Mouse (Mus musculus) adrenal gland, postnatal 10 days (tissue): Measurements from ENCODE around the gene Alox5ap. TPM values are rescaled to one million over a fixed set of nuclear protein-coding genes. Genes with fewer than 3 reads are reported as not detected.

Experiments
- DNase-seq: peaks from one replicate; pipeline ENCODE4 v3.0.0; 2021; ENCODE audit warnings: mixed read lengths
- total RNA-seq, 2 experiments: library from RNA; stranded (reverse); gene quantifications; 2 replicates each; pipeline ENCODE4 v1.2.3; 2021

Gene Alox5ap
- total RNA-seq, 2 experiments from 2014 or later: 10.3 to 15.3 TPM

DNA sequence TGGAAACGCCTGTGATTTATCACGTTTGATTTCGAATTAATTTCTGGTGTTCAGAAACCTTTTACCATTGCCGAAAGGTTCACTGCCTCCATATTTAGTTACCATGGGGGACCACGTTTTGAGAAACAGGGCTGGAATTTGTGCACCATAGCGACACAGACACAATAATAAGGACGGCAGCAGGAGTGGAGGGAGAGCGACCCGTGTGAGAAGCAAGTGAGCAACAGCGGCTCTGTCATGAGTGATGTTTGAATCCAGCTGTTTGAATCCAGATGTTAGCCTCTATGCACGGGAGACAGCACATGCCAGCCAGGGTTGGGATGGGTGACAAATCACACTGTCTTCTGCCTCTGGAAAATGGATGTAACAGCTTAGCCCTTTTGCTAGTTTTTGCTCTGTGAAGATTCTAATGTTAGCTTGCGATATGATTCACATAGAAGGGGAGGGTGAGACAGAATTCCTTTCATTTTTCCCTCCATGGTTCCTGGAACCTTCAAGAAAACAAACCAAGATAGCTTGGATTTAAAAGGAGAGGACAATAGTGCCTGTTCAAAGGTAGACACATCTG lies 50.0 kb downstream of the Alox5ap start:
- DNase-seq: no peak

DNA sequence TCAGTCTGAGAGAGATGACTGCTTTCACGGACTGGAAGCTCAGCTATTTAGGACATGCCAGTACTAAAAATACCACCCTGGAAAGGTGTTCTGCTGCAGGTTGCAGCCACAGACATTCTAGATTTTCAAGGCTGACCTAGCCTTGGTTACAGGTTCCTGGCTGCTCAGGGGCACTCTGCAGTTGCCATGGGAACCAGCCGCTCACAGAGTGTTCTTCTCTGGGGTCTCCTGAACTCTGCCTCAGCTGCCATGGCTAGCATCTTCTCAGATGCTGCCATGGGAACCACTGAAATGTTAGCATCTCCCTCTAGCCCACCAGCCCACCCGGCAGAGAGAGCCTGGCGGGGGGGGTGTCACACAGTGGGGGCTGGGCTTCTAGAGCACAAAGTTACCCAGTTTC lies 52.4 kb downstream of the Alox5ap start:
- DNase-seq: no peak

DNA sequence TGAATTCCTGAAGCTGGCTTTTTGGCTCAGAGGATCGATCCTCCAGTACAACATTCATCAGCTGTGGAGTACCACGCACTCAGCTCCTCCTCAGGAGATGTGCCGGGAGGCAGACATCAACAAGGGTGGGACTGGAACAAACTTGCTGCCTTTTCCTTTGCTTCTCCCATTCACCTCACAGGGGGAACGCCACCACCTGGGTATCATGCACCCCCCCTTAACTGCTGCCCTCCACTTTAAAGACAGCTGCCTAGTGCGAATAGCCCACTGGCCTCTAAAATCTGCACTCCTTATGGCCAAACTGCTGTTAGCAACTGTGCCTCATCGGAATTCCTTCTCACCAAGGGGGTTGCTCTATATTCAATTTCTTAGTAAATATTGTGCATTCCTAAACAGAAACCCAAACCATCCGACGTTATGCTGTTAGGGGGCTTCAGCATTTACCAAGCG lies 55.3 kb downstream of the Alox5ap start:
- DNase-seq: no peak

DNA sequence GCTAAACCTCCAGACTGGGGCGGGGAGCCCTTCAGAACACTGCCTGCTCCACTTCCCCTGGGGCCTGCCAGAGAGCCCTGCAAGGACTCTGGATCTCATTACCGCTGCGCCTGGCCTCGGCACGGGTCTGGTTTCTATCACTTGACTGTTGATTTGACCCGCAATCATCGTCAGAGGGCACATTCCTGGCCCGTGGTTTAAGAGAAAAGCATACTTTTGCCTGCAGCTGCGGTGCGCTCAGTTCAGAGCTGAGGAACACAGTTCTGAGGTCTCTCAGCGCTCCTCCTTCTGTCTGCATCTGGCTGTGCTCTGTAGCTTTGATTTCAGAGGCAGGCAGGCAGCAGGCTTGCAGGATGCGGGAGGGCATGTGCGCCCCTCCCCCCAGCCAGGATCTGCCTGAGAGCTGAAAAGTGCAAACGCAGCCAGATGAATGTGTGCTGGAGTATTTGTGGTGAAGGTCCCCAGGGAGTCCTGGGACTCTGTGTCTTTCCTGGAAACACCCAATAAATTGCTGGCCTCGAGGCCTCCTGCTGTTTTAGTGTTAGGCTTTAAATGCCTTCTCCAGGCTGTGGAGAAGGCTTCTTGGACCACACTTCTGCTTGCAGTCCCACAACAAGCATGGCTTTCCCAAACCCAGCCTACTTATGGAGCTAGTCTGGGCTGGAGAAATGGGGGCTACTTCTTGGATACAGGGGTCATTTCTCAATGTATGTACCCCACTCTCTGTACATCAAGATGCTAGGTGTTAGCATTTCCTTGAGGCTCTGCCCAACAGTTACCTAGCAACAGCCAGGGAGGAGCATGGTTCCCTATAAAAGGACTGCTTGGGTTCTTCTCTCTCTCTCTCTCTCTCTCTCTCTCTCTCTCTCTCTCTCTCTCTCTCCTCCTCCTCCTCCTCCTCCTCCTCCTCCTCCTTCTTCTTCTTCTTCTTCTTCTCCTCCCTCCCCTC lies 56.2 kb downstream of the Alox5ap start:
- DNase-seq: peak; percentile 60

DNA sequence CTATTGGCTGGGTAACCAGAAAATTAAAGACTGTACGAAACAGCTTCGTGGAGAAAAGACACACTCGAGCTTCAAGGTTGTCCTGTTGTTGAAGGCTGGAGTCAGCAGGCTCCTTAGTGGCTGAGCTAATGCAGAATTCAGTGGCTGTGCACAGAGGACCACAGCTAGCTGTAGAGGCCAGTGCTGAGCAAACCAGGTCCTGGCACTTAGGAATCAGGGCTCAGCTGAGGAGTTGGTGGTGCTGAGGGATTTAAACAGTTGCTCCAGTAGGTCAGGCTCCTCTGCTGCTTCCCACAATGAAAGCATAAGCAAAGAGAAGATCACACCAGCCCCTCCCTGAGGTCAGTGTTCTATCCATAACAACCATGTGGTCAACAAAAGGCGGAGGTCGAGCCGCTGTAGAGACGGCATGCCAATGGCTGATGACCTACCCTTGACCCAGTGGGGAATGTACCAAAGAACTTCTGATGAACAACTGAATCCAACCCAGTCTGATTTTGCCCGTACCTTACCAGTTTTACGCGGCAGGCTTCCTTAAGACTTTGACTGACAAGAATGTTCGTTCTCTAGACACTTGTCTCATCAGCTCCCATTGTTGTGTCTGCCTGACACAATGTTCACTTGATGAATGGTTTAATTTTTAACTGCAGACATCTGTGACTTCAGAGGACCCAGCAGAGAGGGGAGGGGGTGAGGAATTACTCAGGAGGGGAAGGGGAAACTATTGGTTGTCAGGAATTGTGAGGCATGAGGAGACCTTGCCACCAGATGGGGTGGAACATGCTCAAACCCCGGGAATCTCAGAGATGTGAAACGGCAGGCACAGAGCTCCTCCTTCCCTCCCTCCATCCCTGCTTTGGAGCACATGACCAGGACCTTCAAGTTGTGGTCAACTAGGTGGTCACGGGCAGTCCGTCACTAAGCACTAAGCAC lies 57.6 kb downstream of the Alox5ap start:
- no peak for DNase-seq

DNA sequence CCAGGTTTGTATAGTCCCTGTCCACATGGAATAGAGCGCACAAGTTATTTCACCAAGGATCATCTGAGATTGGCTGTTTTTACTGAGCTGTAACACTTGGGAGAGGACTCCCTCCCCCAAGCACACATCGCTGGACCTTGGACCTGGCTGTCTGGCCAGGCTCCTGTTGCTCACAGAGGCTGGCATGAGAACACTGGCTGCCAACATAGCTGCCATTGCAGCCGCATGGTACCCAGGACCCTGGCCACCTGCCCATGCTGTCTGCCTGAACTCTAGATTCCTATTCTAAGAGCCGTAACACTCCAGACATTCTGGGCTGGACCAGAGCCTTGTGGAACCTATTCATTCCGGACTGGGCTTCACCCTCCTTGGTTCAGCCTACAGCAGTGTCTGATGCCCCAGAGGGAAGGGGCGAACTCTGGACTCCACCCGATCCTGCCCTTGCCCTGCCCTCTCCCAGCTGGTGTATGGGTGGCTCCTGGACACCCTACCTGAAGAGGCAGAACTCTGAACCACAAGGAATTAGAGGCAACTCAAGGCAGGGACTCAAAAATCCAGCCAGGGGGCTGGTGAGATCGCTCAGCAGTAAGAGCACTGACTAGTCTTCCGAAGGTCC lies 58.5 kb downstream of the Alox5ap start:
- peak; percentile 49 for DNase-seq

DNA sequence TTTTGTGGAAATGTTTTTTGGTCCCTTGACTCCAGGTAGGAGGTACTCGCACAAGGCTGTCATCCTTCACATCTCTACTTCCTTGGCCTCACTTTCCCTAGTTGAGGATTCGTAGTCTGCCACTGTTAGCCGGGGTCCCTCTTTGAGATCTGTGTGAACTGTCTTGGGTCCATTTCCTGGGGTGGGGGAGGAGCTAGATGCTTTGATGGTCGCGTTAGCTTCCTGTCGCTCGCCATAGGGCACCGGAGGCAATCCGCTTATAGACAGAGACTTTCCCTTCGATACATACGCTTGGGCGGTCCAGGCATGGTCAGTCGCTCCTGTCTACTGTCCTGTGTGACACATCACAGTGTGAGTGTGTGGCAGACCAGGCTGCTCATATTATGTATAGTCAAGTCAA lies 60.2 kb downstream of the Alox5ap start:
- no peak for DNase-seq

DNA sequence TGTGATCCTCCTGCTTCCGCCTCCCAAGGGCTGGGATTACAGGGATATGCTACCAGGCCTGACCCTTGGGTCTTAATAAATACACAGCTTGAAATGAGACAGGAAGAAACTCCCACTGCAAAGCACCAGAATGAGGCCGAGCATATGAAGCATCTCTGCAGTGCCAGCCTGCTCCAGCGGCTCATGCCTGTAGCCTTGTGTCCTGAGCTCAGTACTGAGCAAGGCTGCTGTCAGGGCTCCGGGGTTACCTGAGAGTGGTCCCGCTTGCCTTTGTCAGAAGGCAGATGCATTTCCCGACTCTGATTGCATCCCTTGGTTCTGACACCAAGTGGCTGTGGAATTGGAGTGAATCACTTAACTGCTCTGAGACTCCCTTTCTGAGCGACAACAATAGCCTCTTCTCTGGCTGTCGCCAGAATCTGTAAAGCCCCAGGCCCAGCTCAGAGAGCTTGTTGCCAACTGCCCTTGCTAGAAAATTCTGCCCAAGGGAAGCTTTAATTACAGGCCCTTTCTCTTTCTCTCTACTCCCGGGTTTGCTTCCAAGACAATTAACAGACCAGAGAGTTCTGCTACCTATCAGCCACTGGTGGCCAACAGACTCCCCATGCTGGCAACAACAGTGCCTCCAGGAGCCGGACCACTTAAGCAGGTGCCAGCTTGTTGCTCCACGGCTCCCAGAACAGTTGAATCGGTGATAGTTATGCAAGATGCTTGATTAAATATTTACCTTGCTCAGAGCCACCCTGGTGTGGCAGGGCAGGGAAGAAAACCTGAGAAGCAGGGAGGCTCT lies 64.7 kb downstream of the Alox5ap start:
- no peak for DNase-seq

DNA sequence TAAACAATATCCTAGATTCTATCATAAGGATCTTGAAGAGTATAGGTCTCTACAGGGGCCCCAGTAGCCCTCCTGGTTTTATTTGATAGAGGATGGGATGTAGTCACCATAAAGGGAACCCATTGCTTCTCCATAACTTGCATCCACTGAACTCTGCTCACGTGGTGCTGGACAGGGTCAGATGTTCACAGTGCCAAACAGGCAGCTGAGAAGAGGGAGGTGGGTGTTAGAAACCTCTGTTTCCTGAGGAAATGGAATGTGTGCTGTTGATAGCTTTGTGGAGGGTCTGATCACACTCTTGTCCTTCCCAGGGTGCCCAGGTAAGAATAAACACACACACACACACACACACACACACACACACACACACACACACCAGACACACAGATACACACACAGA lies 66.0 kb downstream of the Alox5ap start:
- DNase-seq: no peak

DNA sequence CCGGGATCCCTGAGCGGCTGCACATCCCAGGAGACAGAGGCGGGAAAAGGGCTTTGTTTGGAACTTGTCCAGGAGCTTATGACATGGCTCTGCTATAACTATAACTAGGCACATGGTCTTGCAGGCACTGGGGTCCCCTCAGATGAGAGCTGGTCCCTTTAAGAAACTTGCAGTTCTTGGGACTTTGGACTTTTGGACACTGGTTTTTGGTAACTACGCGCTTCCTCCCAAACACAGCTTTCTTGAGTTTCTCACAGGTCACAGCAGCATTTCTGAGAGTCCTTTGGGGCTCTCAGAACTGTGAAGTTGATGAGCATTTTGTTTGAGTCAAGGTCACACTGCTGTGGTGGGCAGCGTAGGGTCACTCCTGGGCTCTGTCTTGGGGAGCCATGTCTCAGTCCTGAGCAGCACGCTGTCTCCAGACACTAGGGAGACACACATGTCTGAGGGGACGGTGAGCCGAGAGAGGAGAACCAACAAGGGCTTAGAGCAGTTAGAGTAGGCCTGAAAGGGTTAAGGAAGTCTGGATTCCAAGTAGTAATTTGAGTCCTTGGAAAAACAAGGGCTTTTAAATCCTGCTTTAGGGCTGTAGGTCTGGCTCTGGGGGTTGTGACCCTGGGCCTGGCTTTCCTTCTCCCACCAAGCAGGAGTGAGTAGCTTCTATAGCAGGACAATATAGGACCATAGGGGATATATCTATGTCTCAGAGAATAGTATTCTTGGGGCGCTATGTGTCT lies 67.0 kb downstream of the Alox5ap start:
- DNase-seq: no peak

DNA sequence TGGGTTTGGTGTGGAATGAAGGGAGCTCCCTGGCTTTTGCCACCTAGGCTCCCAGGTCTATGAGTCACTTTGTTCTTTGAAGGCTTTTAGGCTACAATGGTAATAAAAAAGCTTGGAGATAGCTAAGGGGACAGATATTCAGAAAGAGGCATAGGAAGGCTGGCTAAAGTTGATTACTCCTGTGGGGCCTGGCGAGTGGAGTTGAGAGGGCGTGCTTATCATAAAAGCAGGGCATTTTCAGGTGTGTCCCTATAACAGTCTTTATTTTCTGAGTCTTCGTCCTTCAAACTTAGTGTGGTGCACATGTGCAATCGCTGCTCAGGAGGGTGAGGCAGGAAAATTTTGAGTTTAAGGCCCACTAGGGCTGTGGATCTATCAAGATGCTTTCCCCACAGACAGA lies 68.2 kb downstream of the Alox5ap start:
- no peak for DNase-seq

DNA sequence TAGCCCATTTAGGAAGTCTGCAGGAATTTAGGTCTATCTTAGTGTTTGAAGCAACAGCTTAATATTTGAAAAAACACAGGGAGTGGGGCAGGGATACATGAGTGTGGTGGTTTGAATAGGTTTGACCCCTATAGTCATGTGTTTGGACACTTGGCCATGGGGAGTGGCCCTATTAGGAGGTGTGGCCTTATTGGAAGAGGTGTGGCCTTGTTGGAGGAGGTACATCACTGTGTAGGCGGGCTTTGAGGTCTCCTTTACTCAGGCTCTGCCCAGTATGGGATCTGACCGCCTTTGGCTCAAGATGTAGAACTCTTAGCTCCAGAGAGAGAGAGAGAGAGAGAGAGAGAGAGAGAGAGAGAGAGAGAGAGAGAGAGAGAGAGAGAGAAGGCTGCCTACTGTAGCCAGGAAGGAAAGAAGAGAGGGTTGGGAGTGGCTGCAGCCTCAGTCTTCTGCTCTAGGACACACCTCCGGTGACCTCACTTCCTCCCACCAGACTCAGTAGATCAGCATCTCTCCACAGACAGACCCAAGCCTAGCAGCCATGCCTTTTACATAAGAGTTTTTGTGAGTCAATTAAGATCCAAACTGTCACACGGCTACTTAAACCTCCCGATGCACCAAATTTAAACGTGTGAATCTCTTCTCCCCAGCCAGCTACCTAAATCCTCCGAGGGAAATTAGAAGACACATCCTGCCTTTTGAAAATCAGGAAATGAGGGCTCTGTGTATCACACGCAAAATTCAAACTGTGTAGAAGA lies 69.6 kb downstream of the Alox5ap start:
- no peak for DNase-seq

DNA sequence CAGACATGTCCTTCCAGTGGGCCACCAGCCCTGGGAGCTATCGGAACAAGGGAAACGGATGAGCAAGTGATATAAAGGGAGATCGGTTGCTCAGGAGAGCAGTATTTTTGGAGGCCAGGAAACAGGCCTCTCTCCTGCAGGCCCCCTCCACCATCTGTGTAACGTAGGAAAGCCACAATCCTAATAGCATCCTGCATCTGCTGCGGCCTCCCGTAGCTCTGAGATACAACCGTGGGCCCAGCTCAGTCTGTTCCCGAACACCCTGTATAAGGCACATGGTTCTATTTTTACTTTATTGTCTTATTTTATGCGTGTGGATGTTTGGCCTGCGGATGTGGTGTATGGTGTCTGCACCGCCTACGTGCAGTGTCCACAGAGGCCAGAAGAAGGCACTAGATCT lies 70.4 kb downstream of the Alox5ap start:
- DNase-seq: no peak

DNA sequence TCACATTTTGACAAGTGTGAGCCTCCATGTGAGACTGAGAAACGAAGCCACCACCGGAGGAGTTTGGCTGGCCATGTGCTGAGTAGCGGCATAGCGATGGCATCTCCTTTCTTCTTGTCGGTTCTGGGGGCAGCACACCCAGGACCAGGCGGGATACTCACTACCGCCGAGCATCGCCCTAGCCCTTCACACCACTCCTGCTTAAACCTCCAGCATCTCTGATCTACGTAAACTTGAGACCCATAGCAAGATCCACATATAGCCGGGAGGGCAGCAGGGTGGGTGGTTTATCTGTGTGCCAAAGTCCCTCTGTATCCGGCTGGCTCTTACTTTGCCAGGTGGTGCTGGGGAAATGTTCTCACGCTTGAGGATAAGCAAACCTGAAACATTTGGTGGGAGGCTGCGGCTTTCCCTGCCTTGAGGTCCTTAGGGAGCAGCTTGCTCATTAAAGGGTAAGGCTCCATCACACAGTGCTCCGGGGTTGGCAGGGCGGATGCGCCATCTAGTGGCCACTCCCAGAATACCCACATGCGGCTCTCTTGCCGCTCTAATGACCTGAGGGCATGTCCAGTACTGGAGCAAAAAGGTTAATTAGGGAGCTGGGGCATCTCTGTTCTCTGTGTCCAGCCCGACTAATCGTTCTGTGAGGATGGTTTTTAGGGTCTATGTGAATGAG lies 71.1 kb downstream of the Alox5ap start:
- DNase-seq: peak; percentile 89

DNA sequence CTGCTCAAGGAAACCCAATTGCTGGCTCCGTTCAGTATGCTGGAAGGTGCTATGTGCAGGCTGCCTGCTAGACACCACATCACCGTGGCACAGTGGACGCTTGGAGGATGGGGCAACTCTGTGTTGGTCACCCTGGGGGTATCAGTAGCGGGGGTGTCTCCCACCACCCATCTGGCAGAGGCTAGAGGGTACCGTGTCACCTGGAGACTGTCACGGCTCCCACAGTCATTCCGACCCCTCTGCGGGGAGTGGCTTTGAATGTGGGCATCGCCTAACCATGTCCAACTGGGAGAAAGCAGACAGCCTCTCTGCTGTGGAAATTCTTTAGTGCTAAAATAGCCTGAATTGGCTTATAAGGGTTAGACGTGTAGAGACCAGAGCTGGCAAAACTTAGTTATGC lies 72.6 kb downstream of the Alox5ap start:
- DNase-seq: no peak
